Mouse (Mus musculus): ENCODE data around the gene Sat2. TPM values are rescaled to one million over a fixed set of nuclear protein-coding genes. Genes with fewer than 3 reads are reported as not detected.

Gene Sat2
- polyA plus RNA-seq (2012) = not detected in 2 replicates

DNA sequence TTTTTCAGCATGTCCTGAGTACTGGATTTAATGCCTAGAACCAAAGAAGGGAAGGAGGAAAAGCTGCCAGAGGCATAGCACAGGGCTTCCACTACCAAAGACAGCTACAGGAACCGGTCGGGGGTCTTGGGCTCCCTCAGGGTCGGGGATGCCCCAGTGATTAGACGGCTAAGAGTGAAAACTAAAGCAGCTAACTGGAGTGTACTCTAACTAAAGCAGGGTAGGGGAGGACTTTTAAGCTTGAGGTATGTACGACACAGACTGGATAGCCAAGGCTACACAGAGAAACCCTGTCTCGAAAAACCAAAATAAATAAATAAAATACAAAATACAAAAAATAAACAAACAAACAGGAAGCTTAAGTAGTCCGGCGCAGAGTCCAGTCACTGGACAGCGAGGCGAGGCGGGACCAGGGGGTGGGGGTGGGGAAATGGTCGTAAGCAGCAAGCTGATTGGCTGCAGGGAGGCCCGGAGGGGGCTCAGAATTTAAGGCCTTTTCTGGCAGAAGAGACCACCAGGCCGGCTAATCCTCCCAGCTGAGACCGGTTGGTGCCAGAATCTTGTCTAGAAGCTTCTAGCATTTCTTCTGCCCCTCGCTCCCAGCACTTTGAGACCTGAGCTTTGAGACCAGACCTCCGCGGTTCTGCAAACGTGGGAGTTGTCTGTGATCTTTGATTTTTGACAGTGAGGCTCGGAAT lies at the start of gene Sat2:
Gene Sat2 (plus strand): TSS at position 454 of the 698 bp plus-strand sequence.
- no peak for TF ChIP-seq GATA1 (IDR thresholded peaks at IDR 0.05; ENCODE audit: low read length)

DNA sequence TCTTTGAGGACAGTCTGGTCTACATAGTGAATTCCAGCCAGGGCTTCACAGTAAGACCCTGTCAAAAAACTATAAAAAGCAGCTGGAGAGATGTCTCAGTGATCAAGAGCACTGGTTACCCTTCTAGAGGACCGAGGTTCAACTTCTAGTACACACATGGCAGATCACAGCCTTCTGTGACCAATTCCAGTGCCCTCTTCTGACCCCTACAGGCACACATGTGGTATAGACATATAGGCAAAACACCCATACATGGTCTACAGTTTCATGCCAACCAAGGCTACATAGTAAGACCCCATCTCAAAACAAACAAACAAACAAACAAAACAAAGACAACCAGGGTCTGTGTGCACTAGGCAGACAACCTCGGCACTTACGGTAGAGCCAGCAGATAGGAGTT lies 46.6 kb upstream of the Sat2 start:
- no peak for TF ChIP-seq GATA1 (IDR thresholded peaks at IDR 0.05; ENCODE audit: low read length)

DNA sequence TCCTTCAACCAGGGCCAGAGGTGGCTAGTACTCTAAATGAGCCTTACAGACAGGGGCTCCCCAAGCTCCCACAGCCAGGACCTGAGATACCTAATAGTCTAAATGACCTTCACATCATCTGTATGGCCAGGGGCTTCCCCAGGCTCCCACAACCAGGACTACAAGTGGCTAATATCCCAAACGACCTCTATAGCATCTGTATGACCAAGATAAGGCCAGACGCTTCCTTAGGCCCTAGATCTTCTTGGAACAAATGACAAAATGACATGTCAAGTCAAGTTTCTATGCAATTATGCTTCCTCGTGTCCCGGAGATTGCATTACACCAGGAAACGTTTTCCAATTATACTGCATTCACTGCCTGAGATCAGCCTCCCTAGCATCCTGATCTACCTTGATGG lies 45.5 kb upstream of the Sat2 start:
- TF ChIP-seq GATA1 (IDR thresholded peaks at IDR 0.05; ENCODE audit: low read length) = no peak

DNA sequence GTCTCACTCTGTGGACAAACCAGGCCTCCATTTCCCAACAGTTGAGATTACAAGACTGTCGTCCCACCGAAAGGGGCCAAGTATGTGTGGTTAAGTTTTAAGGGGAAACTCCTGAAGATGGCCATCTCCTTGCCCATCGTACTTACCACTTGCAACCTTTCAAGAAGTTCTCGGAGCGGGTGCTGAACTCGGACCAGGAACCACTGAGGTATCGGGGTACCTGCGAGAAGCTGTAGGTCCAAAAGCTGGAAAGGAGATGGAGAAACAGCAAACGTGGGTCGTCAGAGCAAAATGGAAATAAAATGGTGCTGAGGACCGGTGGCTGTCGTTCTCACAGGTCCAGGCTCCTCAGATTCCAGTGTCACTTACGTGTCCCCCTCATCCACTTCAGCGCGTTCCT lies 43.5 kb upstream of the Sat2 start:
- no peak for TF ChIP-seq GATA1 (IDR thresholded peaks at IDR 0.05; ENCODE audit: low read length)

DNA sequence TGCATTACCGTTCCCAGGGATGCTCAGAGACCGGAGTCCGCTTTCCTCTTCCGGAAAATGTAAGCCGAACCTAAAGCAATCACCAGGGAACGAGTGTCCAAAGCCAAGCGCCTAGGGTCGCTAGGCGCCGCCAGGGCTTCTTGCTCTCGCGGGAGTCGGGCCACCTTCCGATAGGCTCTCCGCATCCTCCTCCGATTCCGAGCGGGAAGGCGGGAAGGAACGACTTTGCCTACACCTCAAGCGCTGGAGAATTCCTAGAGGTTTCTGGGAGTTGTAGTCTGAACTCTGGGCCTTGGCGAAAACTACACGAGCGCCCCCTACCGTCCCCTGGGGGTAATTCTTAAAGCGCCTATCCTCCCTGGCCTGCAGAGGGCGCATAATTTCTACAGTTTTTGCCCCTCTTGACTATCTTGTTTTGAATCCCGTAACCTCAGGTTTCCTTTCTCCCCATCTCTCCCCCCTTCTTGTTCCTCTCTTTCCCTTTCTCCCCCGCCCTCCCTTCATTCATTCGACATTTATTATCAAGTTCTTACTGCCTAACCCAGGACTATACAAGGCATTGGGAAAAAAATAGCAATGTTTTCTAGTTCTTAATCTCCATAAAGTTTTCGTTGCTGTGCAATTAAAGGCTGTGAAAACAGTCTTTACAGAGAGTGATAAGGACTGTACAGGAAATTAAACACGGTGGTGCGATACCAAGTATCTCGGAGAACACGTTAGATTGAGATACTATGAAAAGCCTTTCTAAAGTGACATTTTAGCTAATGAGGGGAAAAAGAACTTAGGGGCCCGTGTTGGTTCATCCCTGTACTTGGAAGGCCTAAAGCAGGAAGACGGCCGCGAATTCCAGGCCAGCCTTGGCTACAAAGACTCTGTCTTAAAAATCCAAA lies 42.5 kb upstream of the Sat2 start:
- TF ChIP-seq GATA1 (IDR thresholded peaks at IDR 0.05; ENCODE audit: low read length) = no peak

DNA sequence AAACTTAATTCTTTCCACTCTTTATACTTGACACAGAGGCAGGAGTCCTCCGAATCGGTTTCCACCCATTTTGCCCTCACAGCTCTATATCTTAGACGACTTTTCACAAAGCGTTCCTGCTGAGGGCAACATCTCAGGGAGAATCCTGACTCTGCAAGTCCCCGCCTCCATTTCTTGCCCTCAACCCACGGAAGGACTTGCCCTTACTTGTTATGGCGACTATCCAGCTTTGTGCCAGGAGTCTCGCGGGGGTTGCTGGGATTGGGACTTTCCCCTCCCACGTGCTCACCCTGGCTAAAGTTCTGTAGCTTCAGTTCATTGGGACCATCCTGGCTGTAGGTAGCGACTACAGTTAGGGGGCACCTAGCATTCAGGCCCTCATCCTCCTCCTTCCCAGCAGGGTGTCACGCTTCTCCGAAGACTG lies 41.7 kb upstream of the Sat2 start, which contains the start of the genes Wrap53 and Trp53:
Gene Wrap53 (minus strand): TSS at position 165 of the 424 bp plus-strand sequence.
Gene Trp53 (plus strand): TSS at position 269 of the 424 bp plus-strand sequence.
- no peak for TF ChIP-seq GATA1 (IDR thresholded peaks at IDR 0.05; ENCODE audit: low read length)

DNA sequence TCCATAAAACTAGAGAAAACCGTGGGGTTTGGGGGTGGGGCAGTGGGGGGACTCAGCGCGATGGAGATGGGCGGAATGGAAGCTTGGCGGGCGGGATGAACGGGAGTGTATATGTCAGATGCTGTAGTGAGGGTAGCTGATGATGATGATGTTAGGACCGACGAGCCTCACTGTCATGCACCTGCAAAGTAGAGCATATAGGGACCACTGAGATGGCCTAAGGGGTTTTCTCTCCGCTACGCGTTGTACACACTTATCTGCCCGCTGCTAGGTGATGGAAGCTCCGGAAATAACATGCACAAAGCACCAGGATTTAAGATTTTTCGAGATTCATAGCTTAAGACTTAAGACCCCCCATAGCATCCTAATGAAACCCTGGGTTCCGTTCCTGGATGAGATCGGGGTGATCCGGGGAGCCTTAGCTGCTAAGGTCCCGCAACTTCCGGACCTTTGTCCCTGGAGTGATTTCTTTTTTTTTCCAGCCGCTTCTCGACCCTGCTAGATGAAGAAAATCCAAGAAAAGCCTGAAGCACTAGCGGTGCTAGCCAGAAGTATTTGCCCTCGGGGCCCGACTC lies 41.2 kb upstream of the Sat2 start:
- no peak for TF ChIP-seq GATA1 (IDR thresholded peaks at IDR 0.05; ENCODE audit: low read length)

DNA sequence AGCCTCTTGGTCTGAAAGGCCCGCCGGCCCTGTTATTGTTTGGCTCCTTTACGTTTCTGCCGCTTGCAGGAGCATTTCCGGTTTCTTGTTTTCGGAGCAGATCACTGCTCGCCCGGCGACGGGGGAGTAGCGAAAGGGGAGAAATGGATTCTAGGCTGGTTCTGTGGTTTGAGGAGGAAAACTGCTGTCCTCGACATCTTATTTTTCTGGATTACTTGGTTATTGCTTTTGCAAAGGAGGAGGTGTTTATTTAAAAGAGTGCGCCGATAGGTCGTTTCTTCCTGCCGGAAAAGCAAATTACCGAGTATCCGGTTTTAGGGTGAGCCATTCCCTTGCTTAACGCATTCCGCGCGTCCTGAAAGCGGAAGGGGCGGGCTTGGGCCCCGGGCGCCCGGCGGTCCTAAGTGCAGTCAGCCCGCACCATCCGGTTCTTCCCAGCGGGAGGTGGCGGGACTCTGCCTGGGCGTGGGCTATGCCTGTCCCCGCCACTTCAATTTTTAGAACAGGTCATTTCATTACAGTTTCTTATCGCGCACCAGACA lies 40.6 kb upstream of the Sat2 start:
- no peak for TF ChIP-seq GATA1 (IDR thresholded peaks at IDR 0.05; ENCODE audit: low read length)

DNA sequence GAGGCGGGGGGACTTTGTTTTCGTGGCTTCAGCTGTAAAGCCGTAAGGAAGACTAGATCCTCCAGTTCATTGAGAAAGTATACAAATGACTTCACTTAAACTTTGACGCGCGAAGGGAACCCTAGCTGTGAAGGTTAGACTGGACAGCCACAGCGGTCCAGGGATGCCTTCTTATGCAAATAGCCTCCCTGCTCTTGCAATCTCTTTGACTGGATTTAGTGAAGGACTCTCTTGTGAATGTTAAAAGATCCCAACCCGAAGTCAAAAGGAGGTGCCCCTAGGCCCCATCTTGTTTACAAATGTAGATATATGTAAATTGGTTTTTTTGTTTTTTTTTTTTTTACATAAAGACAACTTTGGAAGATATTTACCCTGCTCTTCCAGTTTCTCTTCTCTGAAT lies 40.0 kb upstream of the Sat2 start:
- no peak for TF ChIP-seq GATA1 (IDR thresholded peaks at IDR 0.05; ENCODE audit: low read length)

DNA sequence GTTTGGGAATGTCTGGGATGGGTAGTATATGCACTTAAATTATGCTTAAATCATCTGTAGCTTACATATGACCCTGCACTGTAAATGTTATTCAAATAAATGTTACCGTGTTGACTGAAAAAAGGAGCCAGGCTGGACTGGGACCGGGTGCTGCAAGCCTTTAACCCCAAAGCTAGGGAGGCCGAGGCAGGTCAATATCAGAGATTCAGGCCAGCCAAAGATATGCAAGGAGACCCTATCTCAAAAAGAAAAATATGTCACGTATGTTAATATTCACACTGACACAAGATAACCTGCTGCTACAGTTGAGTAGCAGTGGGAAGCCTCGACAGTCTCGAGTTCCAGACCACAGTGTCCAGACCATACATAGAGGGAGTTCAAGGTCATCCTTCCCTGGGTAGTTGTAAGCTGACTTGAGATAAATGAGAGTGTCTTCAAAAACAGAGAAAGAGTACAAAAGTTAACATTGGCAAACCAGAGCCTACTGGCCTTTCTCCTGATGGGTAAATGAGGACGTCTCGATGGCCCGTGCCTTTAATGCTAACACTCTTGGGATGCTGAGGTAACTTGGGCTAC lies 39.5 kb upstream of the Sat2 start:
- TF ChIP-seq GATA1 (IDR thresholded peaks at IDR 0.05; ENCODE audit: low read length) = no peak

DNA sequence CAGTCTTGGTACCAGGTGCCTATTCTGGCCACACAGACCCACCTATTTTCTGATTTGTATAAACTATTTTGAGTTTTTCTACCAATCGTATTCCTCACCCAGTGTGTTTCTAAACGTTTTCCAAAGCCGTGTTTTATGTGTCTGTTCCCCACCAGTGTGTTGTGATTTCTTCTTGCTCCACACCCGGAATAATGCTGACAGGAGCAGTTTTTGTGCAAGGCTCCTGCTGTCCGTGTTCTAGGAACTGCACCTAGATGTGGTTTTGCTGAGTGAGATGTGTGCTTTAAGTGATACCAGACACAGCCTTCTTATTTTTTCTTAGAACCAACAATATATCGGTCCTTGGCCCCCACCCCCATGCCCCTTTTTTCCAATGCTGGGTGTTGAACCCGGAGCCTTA lies 37.8 kb upstream of the Sat2 start:
- TF ChIP-seq GATA1 (IDR thresholded peaks at IDR 0.05; ENCODE audit: low read length) = no peak

DNA sequence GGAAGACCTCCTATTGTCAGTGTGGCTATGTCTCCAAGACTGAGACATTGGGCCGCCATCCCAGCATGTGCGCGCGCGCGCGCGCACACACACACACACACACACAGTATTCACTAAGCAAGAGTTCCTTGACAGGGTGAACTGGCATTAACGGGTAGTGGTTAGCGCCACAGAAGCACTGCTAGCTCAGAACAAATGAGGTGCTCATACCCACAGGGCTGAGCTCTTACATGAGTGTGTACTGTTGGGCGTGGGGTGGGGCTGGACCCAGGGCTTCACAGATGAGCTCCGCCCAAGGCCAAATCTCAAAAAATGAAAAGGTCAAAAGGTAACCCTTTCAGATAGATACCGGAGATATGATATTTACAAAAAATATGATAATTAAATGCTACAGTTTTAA lies 36.9 kb upstream of the Sat2 start:
- no peak for TF ChIP-seq GATA1 (IDR thresholded peaks at IDR 0.05; ENCODE audit: low read length)

DNA sequence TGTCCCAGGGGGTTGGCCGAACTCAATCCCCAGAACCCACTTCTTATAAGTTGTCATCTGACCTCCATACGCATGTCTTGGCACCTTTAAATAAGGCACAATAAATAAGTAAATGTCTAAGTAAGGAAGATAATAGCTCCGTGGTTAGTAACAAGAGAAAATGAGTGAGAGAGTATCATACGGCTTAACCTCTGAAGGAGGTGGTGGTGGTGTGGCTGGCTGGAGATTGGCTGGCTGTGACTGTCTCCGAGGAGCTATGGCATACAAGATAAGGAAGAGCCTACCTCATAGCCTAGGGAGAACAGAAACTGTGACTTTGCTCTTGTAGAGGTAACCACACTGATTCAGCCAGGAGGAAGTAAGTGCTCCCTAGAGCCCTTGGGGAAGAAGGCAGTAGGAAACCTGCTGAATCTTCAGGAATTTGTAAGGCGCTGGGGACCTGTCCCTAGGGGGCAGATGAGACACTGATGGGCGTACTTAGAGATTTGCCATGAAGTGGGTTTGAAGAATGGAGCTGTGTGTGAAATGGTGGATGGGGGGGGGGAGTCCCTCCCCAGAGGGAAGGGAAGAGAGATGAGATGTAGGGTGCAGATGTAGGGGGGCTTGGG lies 36.0 kb upstream of the Sat2 start:
- peak; percentile 67 for TF ChIP-seq GATA1 (IDR thresholded peaks at IDR 0.05; ENCODE audit: low read length)

DNA sequence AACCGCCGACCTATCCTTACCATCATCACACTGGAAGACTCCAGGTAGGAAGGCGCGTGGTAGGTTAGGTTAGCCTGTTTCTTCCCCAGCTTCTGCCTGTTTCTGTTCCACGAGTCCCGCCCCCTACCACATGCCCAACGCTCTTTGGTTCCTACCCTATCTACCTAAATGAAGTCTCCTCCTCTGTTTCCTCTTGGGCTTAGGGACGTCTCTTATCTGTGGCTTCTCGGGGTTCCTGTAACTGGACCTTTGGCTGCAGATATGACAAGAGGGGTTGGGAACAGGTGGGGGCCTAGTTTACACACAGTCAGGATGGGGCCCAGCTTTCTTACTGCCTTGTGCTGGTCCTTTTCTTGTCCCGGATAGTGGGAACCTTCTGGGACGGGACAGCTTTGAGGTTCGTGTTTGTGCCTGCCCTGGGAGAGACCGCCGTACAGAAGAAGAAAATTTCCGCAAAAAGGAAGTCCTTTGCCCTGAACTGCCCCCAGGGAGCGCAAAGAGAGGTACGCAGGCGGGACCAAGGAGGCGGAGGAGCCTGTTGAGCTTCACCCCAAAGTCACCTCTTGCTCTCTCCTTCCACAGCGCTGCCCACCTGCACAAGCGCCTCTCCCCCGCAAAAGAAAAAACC lies 32.5 kb upstream of the Sat2 start:
- peak; percentile 69 for TF ChIP-seq GATA1 (IDR thresholded peaks at IDR 0.05; ENCODE audit: low read length)

DNA sequence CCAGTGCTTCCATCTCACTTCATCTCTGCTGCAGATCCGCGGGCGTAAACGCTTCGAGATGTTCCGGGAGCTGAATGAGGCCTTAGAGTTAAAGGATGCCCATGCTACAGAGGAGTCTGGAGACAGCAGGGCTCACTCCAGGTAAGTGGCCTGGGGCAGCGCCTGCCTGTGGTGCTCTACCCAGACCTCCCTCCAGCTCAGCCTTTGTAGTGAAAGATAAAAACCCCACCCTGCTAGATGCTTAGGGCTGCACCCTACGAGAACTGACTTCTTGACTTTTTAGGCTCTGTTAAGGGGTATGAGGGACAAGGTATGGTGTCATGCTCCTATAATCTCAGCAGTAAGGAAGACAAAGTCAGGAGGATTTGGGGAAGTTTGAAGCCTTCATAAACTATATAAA lies 31.2 kb upstream of the Sat2 start:
- TF ChIP-seq GATA1 (IDR thresholded peaks at IDR 0.05; ENCODE audit: low read length) = no peak
